Mouse (Mus musculus): ENCODE measurements around the gene Rpl15. TPM values are rescaled to one million over a fixed set of nuclear protein-coding genes. Genes with fewer than 3 reads are reported as not detected.
A peak's percentile ranks its signal among the peaks of the same experiment; 100 is the strongest.

The Rpl15 gene
- 331 and 341 TPM in 2 replicates for polyA plus RNA-seq (2014; fragmentation: Nextera tagmentation; extraction: Ambion mirVana)

DNA sequence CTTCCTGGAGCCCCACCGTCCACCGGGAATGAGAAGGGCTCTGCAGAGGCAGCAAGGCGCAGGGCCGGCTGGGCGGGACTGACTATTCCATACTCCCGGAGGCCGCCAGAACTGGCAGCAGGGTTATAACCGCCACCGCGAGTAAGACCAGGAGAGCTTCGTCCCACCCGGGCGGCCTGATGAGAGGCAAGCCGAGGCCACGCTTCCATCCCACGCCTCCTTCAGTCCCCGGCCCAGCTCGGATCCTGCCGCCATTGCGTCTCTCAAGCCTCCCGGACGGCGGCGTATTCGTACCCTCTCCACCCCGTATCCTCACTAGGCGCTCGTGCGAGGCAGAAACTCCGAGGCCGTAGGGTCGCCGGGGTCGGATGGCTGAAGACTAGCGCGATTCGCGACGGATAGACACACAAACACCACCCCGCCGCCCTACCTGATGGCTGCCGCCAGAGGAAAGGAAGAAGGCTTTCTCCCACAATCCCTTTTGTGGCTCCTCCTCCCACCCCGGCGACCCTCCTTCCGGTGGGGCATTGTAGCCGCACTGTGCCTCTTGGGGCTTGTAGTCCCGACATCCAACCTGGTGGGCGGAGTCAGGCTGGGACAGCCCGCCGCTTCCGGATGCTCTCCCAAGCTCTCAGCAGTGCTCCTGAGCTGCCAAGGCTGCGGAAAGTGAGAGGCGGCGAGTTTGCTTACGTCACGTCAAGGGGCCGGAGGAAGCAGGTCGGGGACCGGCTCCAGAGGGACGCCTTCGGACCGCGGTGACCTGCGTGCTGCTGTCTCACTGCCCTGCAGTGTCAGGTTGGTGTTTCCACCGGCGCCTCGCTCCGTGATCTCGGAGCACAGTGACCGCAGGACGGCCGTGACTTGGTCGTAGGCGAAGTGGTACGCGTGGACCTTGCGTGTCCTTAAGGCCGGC, at the start of gene Rpl15, which contains the start of gene Nkiras1:
Gene Rpl15, minus strand, starts transcription at position 863 of the 913 bp plus-strand sequence.
Gene Nkiras1, plus strand, starts transcription at position 608 of the 913 bp plus-strand sequence.
- Histone ChIP-seq H3K4me3 (ENCODE audit: low read depth, low read length) (peak within 1 kb of the TSS; percentile 66), H3K4me2 (ENCODE audit: low read depth, low read length) (peak within 1 kb of the TSS; percentile 90), H3K9ac (replicated peaks; ENCODE audit: low read depth, low read length) (peak within 1 kb of the TSS; percentile 93), H3K9me3 (ENCODE audit: control insufficient read depth, low read length) (no peaks in the 10 kb centered on the region), H3K27ac (ENCODE audit: low read depth, low read length) (peak within 1 kb of the TSS; percentile 87), H3K4me1 (ENCODE audit: control insufficient read depth, insufficient read depth, low read length) (peaks cover 11% of the 10 kb centered on the region), H3K27me3 (ENCODE audit: control insufficient read depth, insufficient read depth, low read length) (no peaks in the 10 kb centered on the region), H3K36me3 (ENCODE audit: control insufficient read depth, insufficient read depth, low read length) (peaks cover 4% of the 10 kb centered on the region; the same call in 1 of the 2 replicates)
- ATAC-seq (ENCODE audit: low read depth), result peak; percentile 99
- WGBS, result under 1% methylated on average over 78 of the region's 78 CpGs

DNA sequence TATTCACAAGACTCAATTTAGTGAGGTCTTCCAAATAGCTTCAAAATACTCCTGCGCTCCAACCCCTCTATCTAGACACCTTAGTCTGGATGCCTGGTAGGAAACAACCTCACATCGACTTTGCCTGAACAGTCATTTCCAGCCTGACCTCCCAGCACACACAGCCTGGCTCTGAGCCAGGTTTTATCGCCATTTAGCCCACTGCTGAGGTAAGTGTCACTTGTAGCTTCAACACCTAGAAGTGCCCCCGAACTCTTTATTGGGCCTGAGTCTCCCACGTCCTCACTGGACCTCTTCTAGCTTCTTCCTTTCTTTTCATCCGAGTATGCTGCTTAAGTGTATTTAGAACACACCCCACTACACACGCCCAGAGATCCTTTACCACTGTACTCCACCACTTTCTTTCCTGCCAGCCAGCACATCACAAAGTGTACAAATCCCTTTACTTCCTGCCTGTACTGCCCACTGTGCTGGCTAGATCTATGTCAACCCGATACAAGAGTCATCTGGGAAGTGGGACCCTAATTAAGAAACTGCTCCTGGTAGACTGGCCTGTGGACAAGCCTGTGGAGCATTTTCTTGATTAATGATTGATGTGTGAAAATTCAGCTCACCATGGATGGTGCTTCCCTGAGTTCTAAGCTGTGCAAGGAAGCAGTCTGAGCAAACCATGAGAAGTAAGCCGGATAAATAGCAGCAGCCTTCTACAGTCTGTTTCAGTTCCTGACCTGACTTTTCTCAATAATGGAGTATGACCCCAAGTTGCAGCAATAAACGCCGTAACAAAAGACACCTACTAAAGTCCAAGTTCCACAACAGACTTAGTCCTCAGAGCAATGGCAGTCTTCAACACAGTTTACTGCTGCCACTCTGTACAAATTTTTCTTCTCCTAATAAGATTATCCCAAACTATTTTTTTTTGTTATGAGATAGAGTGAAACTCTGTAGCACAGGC, 46.5 kb upstream of the Rpl15 start:
- no peak overlapping the region for H3K4me2 ChIP-seq (ENCODE audit: low read depth, low read length)
- H3K36me3 ChIP-seq (ENCODE audit: control insufficient read depth, insufficient read depth, low read length), result no peaks in the 10 kb centered on the region
- H3K4me1 ChIP-seq (ENCODE audit: control insufficient read depth, insufficient read depth, low read length), result no peaks in the 10 kb centered on the region
- ATAC-seq (ENCODE audit: low read depth), result no peak
- no peaks in the 10 kb centered on the region for H3K27me3 ChIP-seq (ENCODE audit: control insufficient read depth, insufficient read depth, low read length)
- no peak overlapping the region for H3K4me3 ChIP-seq (ENCODE audit: low read depth, low read length)
- H3K9me3 ChIP-seq (ENCODE audit: control insufficient read depth, low read length), result no peaks in the 10 kb centered on the region
- H3K9ac ChIP-seq (replicated peaks; ENCODE audit: low read depth, low read length), result no peak overlapping the region
- WGBS, result 80% methylated on average over 11 of the region's 11 CpGs
- no peak overlapping the region for H3K27ac ChIP-seq (ENCODE audit: low read depth, low read length)

GRCm38 (mm10) chr14:18304165-18304564, 33.0 kb upstream of the Rpl15 start:
- H3K9me3 ChIP-seq (ENCODE audit: control insufficient read depth, low read length), result no peaks in the 10 kb centered on the region
- H3K27ac ChIP-seq (ENCODE audit: low read depth, low read length), result no peak overlapping the region
- WGBS, result 93% methylated on average over 5 of the region's 5 CpGs
- ATAC-seq (ENCODE audit: low read depth), result peak; percentile 35; the same call in 1 of the 2 replicates
- H3K4me3 ChIP-seq (ENCODE audit: low read depth, low read length), result no peak overlapping the region
- no peaks in the 10 kb centered on the region for H3K4me1 ChIP-seq (ENCODE audit: control insufficient read depth, insufficient read depth, low read length)
- no peaks in the 10 kb centered on the region for H3K36me3 ChIP-seq (ENCODE audit: control insufficient read depth, insufficient read depth, low read length)
- H3K9ac ChIP-seq (replicated peaks; ENCODE audit: low read depth, low read length), result no peak overlapping the region
- H3K4me2 ChIP-seq (ENCODE audit: low read depth, low read length), result no peak overlapping the region
- no peaks in the 10 kb centered on the region for H3K27me3 ChIP-seq (ENCODE audit: control insufficient read depth, insufficient read depth, low read length)

GRCm38 (mm10) chr14:18303262-18303661, 32.1 kb upstream of the Rpl15 start:
- Histone ChIP-seq H3K4me1 (ENCODE audit: control insufficient read depth, insufficient read depth, low read length) (no peaks in the 10 kb centered on the region), H3K4me3 (ENCODE audit: low read depth, low read length) (no peak overlapping the region), H3K36me3 (ENCODE audit: control insufficient read depth, insufficient read depth, low read length) (no peaks in the 10 kb centered on the region), H3K9ac (replicated peaks; ENCODE audit: low read depth, low read length) (no peak overlapping the region), H3K9me3 (ENCODE audit: control insufficient read depth, low read length) (no peaks in the 10 kb centered on the region), H3K4me2 (ENCODE audit: low read depth, low read length) (no peak overlapping the region), H3K27ac (ENCODE audit: low read depth, low read length) (no peak overlapping the region), H3K27me3 (ENCODE audit: control insufficient read depth, insufficient read depth, low read length) (no peaks in the 10 kb centered on the region)
- WGBS, result 73% methylated on average over 4 of the region's 4 CpGs
- ATAC-seq (ENCODE audit: low read depth), result no peak

GRCm38 (mm10) chr14:18302750-18303149, 31.6 kb upstream of the Rpl15 start:
- WGBS, result 90% methylated on average over 3 of the region's 3 CpGs
- Histone ChIP-seq H3K4me2 (ENCODE audit: low read depth, low read length) (no peak overlapping the region), H3K27ac (ENCODE audit: low read depth, low read length) (no peak overlapping the region), H3K9me3 (ENCODE audit: control insufficient read depth, low read length) (no peaks in the 10 kb centered on the region), H3K4me3 (ENCODE audit: low read depth, low read length) (no peak overlapping the region), H3K27me3 (ENCODE audit: control insufficient read depth, insufficient read depth, low read length) (no peaks in the 10 kb centered on the region), H3K36me3 (ENCODE audit: control insufficient read depth, insufficient read depth, low read length) (no peaks in the 10 kb centered on the region), H3K9ac (replicated peaks; ENCODE audit: low read depth, low read length) (no peak overlapping the region), H3K4me1 (ENCODE audit: control insufficient read depth, insufficient read depth, low read length) (no peaks in the 10 kb centered on the region)
- no peak for ATAC-seq (ENCODE audit: low read depth)

DNA sequence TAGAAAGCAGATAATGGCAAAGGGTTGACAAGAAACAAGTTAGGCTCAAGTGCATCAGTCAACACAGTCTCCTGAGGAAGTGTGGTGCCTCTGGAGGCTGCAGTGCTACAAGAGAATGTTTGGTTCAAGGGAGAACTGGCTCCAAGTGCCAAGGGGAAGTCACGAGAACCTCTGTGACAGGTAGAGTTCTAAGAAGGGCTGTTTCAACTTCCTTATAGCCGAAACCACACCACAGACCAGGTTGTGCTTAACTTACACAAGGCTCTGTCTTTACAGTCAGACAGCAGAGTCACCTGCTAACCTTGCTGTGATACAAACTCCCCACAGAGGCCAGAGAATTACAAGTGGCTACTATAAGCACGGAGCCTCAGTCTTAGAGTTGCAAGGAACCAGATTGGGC, 30.4 kb upstream of the Rpl15 start:
- no peaks in the 10 kb centered on the region for H3K36me3 ChIP-seq (ENCODE audit: control insufficient read depth, insufficient read depth, low read length)
- no peak overlapping the region for H3K9ac ChIP-seq (replicated peaks; ENCODE audit: low read depth, low read length)
- H3K4me2 ChIP-seq (ENCODE audit: low read depth, low read length), result no peak overlapping the region
- H3K9me3 ChIP-seq (ENCODE audit: control insufficient read depth, low read length), result no peaks in the 10 kb centered on the region
- H3K27me3 ChIP-seq (ENCODE audit: control insufficient read depth, insufficient read depth, low read length), result no peaks in the 10 kb centered on the region
- WGBS, result 86% methylated on average over 3 of the region's 3 CpGs
- no peak overlapping the region for H3K4me3 ChIP-seq (ENCODE audit: low read depth, low read length)
- ATAC-seq (ENCODE audit: low read depth), result no peak
- H3K4me1 ChIP-seq (ENCODE audit: control insufficient read depth, insufficient read depth, low read length), result no peaks in the 10 kb centered on the region
- H3K27ac ChIP-seq (ENCODE audit: low read depth, low read length), result no peak overlapping the region

DNA sequence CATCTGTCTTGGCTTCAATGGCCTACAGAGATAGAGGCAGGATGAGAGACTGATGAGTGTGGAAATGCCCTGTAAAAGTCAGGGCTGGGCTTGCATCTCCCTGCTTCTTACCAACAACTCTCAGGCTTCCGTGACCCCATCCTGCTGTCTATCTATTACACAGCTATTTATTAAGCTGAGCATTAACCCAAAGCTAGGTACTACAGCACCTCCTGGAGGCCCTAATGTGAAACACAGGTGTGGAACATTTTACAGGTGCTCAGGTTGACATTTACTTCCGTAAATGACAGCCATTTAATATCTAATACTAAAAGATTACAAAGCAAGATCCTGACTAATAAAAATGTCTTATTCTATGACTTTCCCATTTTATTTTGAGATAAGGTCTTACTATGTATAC, 29.5 kb upstream of the Rpl15 start:
- Histone ChIP-seq H3K36me3 (ENCODE audit: control insufficient read depth, insufficient read depth, low read length) (no peaks in the 10 kb centered on the region), H3K27me3 (ENCODE audit: control insufficient read depth, insufficient read depth, low read length) (no peaks in the 10 kb centered on the region), H3K4me1 (ENCODE audit: control insufficient read depth, insufficient read depth, low read length) (no peaks in the 10 kb centered on the region), H3K9me3 (ENCODE audit: control insufficient read depth, low read length) (no peaks in the 10 kb centered on the region), H3K9ac (replicated peaks; ENCODE audit: low read depth, low read length) (no peak overlapping the region), H3K4me2 (ENCODE audit: low read depth, low read length) (no peak overlapping the region), H3K27ac (ENCODE audit: low read depth, low read length) (no peak overlapping the region), H3K4me3 (ENCODE audit: low read depth, low read length) (no peak overlapping the region)
- no peak for ATAC-seq (ENCODE audit: low read depth)
- 95% methylated on average over 2 of the region's 2 CpGs for WGBS

- Histone ChIP-seq H3K4me2 (ENCODE audit: low read depth, low read length) (no peak overlapping the region), H3K27me3 (ENCODE audit: control insufficient read depth, insufficient read depth, low read length) (no peaks in the 10 kb centered on the region), H3K9ac (replicated peaks; ENCODE audit: low read depth, low read length) (no peak overlapping the region), H3K4me1 (ENCODE audit: control insufficient read depth, insufficient read depth, low read length) (no peaks in the 10 kb centered on the region), H3K9me3 (ENCODE audit: control insufficient read depth, low read length) (no peaks in the 10 kb centered on the region), H3K36me3 (ENCODE audit: control insufficient read depth, insufficient read depth, low read length) (no peaks in the 10 kb centered on the region), H3K27ac (ENCODE audit: low read depth, low read length) (no peak overlapping the region), H3K4me3 (ENCODE audit: low read depth, low read length) (no peak overlapping the region)
- WGBS, result 93% methylated on average over 2 of the region's 2 CpGs
- no peak for ATAC-seq (ENCODE audit: low read depth)
Measured at GRCm38 (mm10) chr14:18298874-18299273, 27.7 kb upstream of the Rpl15 start.

Data from neural tube, embryonic 14.5 days (tissue).